Mouse (Mus musculus) stomach, embryonic 14.5 days (tissue): ENCODE results near the gene Rchy1. TPM values are rescaled to one million over a fixed set of nuclear protein-coding genes. Genes with fewer than 3 reads are reported as not detected.

Source experiments
- ATAC-seq: fragments of 200-750 bp; cut with Nextera tagmentation; 2 replicates; pipeline ENCODE4 v1.8.0; 2017; ENCODE audit warnings: low read depth, moderate TSS enrichment; ENCODE audit not compliant: insufficient number of reproducible peaks, insufficient read depth, low FRiP score
- H3K27ac ChIP-seq: fragments of 300-500 bp; sonication (generic); 2 replicates; pipeline ENCODE4 v1.5.1; 2014; ENCODE audit warnings: mild to moderate bottlenecking, low read length, moderate library complexity, mixed read lengths
- H3K27me3 ChIP-seq: fragments of 300-500 bp; sonication (generic); 2 replicates; pipeline ENCODE4 v1.6.1; 2014; ENCODE audit warnings: low read length, control low read depth, mixed read lengths; ENCODE audit not compliant: control insufficient read depth, insufficient read depth
- H3K36me3 ChIP-seq: fragments of 300-500 bp; sonication (generic); 2 replicates; pipeline ENCODE4 v1.6.1; 2014; ENCODE audit warnings: mild to moderate bottlenecking, control low read depth, low read length, moderate library complexity, mixed read lengths; ENCODE audit not compliant: control insufficient read depth, insufficient read depth
- H3K4me1 ChIP-seq: fragments of 300-500 bp; sonication (generic); 2 replicates; pipeline ENCODE4 v1.6.1; 2014; ENCODE audit warnings: low read length, control low read depth, mixed read lengths; ENCODE audit not compliant: control insufficient read depth, insufficient read depth
- H3K4me2 ChIP-seq: fragments of 300-500 bp; sonication (generic); replicated peaks from 2 replicates; pipeline ENCODE4 v1.6.1; 2014; ENCODE audit warnings: low read depth, low read length, control low read depth
- H3K4me3 ChIP-seq: fragments of 300-500 bp; sonication (generic); 2 replicates; pipeline ENCODE4 v1.5.1; 2014; ENCODE audit warnings: low read depth, low read length, control low read depth
- H3K9ac ChIP-seq: fragments of 300-500 bp; sonication (generic); replicated peaks from 2 replicates; pipeline ENCODE4 v1.6.1; 2014; ENCODE audit warnings: low read depth, mild to moderate bottlenecking, control low read depth, low read length, moderate library complexity, mixed read lengths
- H3K9me3 ChIP-seq: fragments of 300-500 bp; sonication (generic); 2 replicates; pipeline ENCODE4 v1.6.1; 2016; ENCODE audit warnings: low read depth, low read length, control low read depth; ENCODE audit not compliant: control insufficient read depth
- WGBS: fragments of 180-500 bp; shearing (Covaris S2); extraction: QIAGEN DNeasy Blood & Tissue Kit; methylation state at CpG from one replicate; pipeline ENCODE4 v1.1.7; 2014; 5-methylcytosine and 5-hydroxymethylcytosine counted together
- polyA plus RNA-seq: library from polyadenylated mRNA; unstranded; fragments of >200 nt; fragmentation: Nextera tagmentation; extraction: Ambion mirVana; gene quantifications from 2 replicates; pipeline ENCODE4 v1.2.1, GENCODE M21; 2014

Rchy1 gene
- polyA plus RNA-seq, 1 experiment from 2014 or later = 68.1 TPM

- no peaks in the 10 kb centered on the region for H3K4me1 ChIP-seq
- no peak overlapping the region for H3K9ac ChIP-seq
- WGBS = 88% methylated on average over 9 of the region's 9 CpGs
- H3K4me2 ChIP-seq = no peak overlapping the region
- ATAC-seq = no peak
- no peak overlapping the region for H3K4me3 ChIP-seq
- H3K36me3 ChIP-seq = no peaks in the 10 kb centered on the region
- no peak overlapping the region for H3K27ac ChIP-seq
- H3K9me3 ChIP-seq = no peaks in the 10 kb centered on the region
- H3K27me3 ChIP-seq = no peaks in the 10 kb centered on the region
Observed at GRCm38 (mm10) chr5:91975758-91976157, 12.9 kb upstream of the Rchy1 start.

- H3K36me3 ChIP-seq = no peaks in the 10 kb centered on the region
- no peaks in the 10 kb centered on the region for H3K9me3 ChIP-seq
- no peaks in the 10 kb centered on the region for H3K27me3 ChIP-seq
- 84% methylated on average over 7 of the region's 7 CpGs for WGBS
- H3K4me1 ChIP-seq = no peaks in the 10 kb centered on the region
- no peak overlapping the region for H3K9ac ChIP-seq
- H3K4me2 ChIP-seq = no peak overlapping the region
- H3K4me3 ChIP-seq = no peak overlapping the region
- no peak overlapping the region for H3K27ac ChIP-seq
- ATAC-seq = no peak
Observed at GRCm38 (mm10) chr5:91974002-91974401, 11.1 kb upstream of the Rchy1 start.

GRCm38 (mm10) chr5:91972046-91972445, 9.2 kb upstream of the Rchy1 start:
- Histone ChIP-seq H3K36me3 (no peaks in the 10 kb centered on the region), H3K4me1 (no peaks in the 10 kb centered on the region), H3K9ac (no peak overlapping the region), H3K4me2 (no peak overlapping the region), H3K27ac (no peak overlapping the region), H3K4me3 (no peak overlapping the region), H3K9me3 (no peaks in the 10 kb centered on the region), H3K27me3 (no peaks in the 10 kb centered on the region)
- no peak for ATAC-seq
- WGBS = 84% methylated on average over 3 of the region's 3 CpGs

GRCm38 (mm10) chr5:91962259-91962638, 619 bp downstream of the Rchy1 start:
- H3K9ac ChIP-seq = peak overlapping the region; percentile 65
- WGBS = under 1% methylated on average over 14 of the region's 14 CpGs

GRCm38 (mm10) chr5:91961370-91961769, 1.5 kb downstream of the Rchy1 start:
- Histone ChIP-seq H3K9me3 (no peaks in the 10 kb centered on the region), H3K27ac (peak overlapping the region; percentile 97; the same call in 1 of the 2 replicates), H3K4me2 (peak overlapping the region; percentile 52), H3K4me3 (peak overlapping the region; percentile 68), H3K9ac (no peak overlapping the region), H3K27me3 (no peaks in the 10 kb centered on the region), H3K36me3 (peaks cover 11% of the 10 kb centered on the region), H3K4me1 (peaks cover 20% of the 10 kb centered on the region)
- ATAC-seq = no peak
- 91% methylated on average over 1 of the region's 1 CpGs for WGBS

More at GRCm38 (mm10) chr5:91962259-91962638, 619 bp downstream of the Rchy1 start:
- ATAC-seq = no peak
- Histone ChIP-seq H3K4me3 (peak overlapping the region; percentile 68), H3K27ac (peak overlapping the region; percentile 97), H3K27me3 (no peaks in the 10 kb centered on the region), H3K36me3 (peaks cover 6% of the 10 kb centered on the region), H3K4me1 (peaks cover 20% of the 10 kb centered on the region), H3K4me2 (peak overlapping the region; percentile 52), H3K9me3 (no peaks in the 10 kb centered on the region)

GRCm38 (mm10) chr5:91960606-91961254, 2.1 kb downstream of the Rchy1 start:
- WGBS = 52% methylated on average over 3 of the region's 3 CpGs
- H3K4me2 ChIP-seq = peak overlapping the region; percentile 52
- H3K4me3 ChIP-seq = peak overlapping the region; percentile 68
- 0 out of 2 replicates have a peak overlapping the region, but pooled peaks have one; percentile 25 for H3K9ac ChIP-seq
- no peak for ATAC-seq
- H3K4me1 ChIP-seq = peaks cover 20% of the 10 kb centered on the region
- H3K27me3 ChIP-seq = no peaks in the 10 kb centered on the region
- H3K9me3 ChIP-seq = no peaks in the 10 kb centered on the region
- H3K36me3 ChIP-seq = peaks cover 11% of the 10 kb centered on the region
- H3K27ac ChIP-seq = peak overlapping the region; percentile 33; the same call in 1 of the 2 replicates

- Histone ChIP-seq H3K27ac (no peak overlapping the region), H3K9me3 (no peaks in the 10 kb centered on the region), H3K4me2 (peak overlapping the region; percentile 52; the same call in 1 of the 2 replicates), H3K27me3 (no peaks in the 10 kb centered on the region), H3K4me3 (no peak overlapping the region), H3K9ac (no peak overlapping the region), H3K4me1 (peaks cover 20% of the 10 kb centered on the region), H3K36me3 (peaks cover 13% of the 10 kb centered on the region)
- ATAC-seq = no peak
- WGBS = 70% methylated on average over 1 of the region's 1 CpGs
Observed at GRCm38 (mm10) chr5:91959986-91960385, 2.9 kb downstream of the Rchy1 start.

- Histone ChIP-seq H3K4me2 (no peak overlapping the region), H3K27ac (no peak overlapping the region), H3K4me1 (peaks cover 20% of the 10 kb centered on the region), H3K9ac (no peak overlapping the region), H3K4me3 (no peak overlapping the region), H3K9me3 (no peaks in the 10 kb centered on the region), H3K27me3 (no peaks in the 10 kb centered on the region), H3K36me3 (peaks cover 17% of the 10 kb centered on the region)
- ATAC-seq = no peak
- 81% methylated on average over 1 of the region's 1 CpGs for WGBS
Observed at GRCm38 (mm10) chr5:91959096-91959495, 3.8 kb downstream of the Rchy1 start.
